Mouse (Mus musculus) hindbrain, embryonic 13.5 days (tissue): Measurements from ENCODE around the gene Fanca. TPM values are rescaled to one million over a fixed set of nuclear protein-coding genes. Genes with fewer than 3 reads are reported as not detected.

Source experiments
- ATAC-seq: fragments of 200-750 bp; cut with Nextera tagmentation; 2 replicates; pipeline ENCODE4 v1.8.0; 2017; ENCODE audit warnings: moderate TSS enrichment; ENCODE audit not compliant: low FRiP score
- H3K27ac ChIP-seq: fragments of 300-500 bp; sonication (generic); 2 replicates; pipeline ENCODE4 v1.5.1; 2015; ENCODE audit warnings: inconsistent platforms, mild to moderate bottlenecking, moderate library complexity
- H3K27me3 ChIP-seq: fragments of 300-500 bp; sonication (generic); 2 replicates; pipeline ENCODE4 v1.6.1; 2015; ENCODE audit warnings: mild to moderate bottlenecking, inconsistent platforms
- H3K36me3 ChIP-seq: fragments of 300-500 bp; sonication (generic); 2 replicates; pipeline ENCODE4 v1.6.1; 2015; ENCODE audit warnings: mild to moderate bottlenecking, inconsistent platforms
- H3K4me1 ChIP-seq: fragments of 300-500 bp; sonication (generic); replicated peaks from 2 replicates; pipeline ENCODE4 v1.6.1; 2015; ENCODE audit warnings: inconsistent platforms
- H3K4me2 ChIP-seq: fragments of 300-500 bp; sonication (generic); 2 replicates; pipeline ENCODE4 v1.6.1; 2015; ENCODE audit warnings: inconsistent platforms, mild to moderate bottlenecking, moderate library complexity
- H3K4me3 ChIP-seq: fragments of 300-500 bp; sonication (generic); 2 replicates; pipeline ENCODE4 v1.5.1; 2015; ENCODE audit warnings: mild to moderate bottlenecking, inconsistent platforms
- H3K9ac ChIP-seq: fragments of 300-500 bp; sonication (generic); 2 replicates; pipeline ENCODE4 v1.6.1; 2015; ENCODE audit warnings: mild to moderate bottlenecking, inconsistent platforms
- H3K9me3 ChIP-seq: fragments of 300-500 bp; sonication (generic); 2 replicates; pipeline ENCODE4 v1.6.1; 2016; ENCODE audit warnings: inconsistent platforms
- WGBS: fragments of 180-500 bp; shearing (Covaris S2); methylation state at CpG from one replicate; pipeline ENCODE4 v1.1.7; 2015; 5-methylcytosine and 5-hydroxymethylcytosine counted together
- polyA plus RNA-seq: library from polyadenylated mRNA; unstranded; fragments of >200 nt; fragmentation: Nextera tagmentation; extraction: Ambion mirVana; gene quantifications from 2 replicates; pipeline ENCODE4 v1.2.1, GENCODE M21; 2015

Fanca gene
- polyA plus RNA-seq, 1 experiment from 2014 or later: 7.8 TPM

DNA sequence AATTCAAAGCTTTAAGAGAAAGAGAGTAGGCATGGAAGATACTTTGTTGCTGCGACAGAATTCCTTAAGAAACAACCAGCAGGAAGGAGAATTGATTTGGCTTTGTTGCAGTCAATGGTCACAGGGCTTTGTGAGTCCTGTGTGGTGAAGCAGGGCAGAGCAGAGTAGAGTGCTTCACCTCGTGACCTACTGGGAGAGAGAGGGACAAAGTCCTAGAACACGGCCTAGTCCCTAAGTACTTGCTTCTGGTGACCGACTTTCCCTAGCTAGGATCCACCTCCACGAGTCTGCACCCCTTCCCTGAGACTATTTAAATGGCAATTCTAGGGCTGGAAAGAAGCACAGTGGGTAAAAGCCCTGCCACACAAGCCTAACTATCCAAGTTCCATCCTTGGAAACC is 11.6 kb upstream of the Fanca start:
- Histone ChIP-seq H3K27ac (no peak overlapping the region), H3K4me3 (no peak overlapping the region), H3K4me2 (no peak overlapping the region), H3K4me1 (peaks cover 34% of the 10 kb centered on the region), H3K27me3 (peaks cover 18% of the 10 kb centered on the region; the same call in 1 of the 2 replicates), H3K9me3 (no peaks in the 10 kb centered on the region), H3K36me3 (no peaks in the 10 kb centered on the region), H3K9ac (no peak overlapping the region)
- 69% methylated on average over 5 of the region's 5 CpGs for WGBS
- ATAC-seq: no peak

DNA sequence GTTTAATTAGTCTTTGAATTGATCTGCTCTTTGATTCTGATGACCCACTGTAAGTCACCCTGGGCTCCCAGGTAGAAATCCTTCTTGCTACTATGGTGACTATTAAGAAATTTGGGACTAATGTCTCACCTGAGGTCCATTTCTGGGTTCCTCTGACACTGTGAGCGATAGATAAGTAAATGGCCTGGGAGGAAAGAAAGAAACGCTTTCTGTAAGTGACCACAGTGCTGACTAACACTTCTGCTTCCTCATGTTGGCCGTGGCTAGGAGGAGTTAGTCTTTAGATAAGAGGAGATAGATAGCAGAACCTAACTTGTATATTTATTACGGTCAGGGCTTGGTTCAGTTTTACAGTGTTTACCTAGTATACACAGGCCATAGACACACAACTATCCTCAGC is 11.0 kb upstream of the Fanca start:
- no peaks in the 10 kb centered on the region for H3K36me3 ChIP-seq
- no peaks in the 10 kb centered on the region for H3K9me3 ChIP-seq
- WGBS: 86% methylated on average over 4 of the region's 4 CpGs
- no peak overlapping the region for H3K27ac ChIP-seq
- H3K4me3 ChIP-seq: no peak overlapping the region
- H3K9ac ChIP-seq: no peak overlapping the region
- no peak overlapping the region for H3K4me2 ChIP-seq
- peaks cover 28% of the 10 kb centered on the region for H3K4me1 ChIP-seq
- ATAC-seq: no peak
- H3K27me3 ChIP-seq: peaks cover 18% of the 10 kb centered on the region; the same call in 1 of the 2 replicates

DNA sequence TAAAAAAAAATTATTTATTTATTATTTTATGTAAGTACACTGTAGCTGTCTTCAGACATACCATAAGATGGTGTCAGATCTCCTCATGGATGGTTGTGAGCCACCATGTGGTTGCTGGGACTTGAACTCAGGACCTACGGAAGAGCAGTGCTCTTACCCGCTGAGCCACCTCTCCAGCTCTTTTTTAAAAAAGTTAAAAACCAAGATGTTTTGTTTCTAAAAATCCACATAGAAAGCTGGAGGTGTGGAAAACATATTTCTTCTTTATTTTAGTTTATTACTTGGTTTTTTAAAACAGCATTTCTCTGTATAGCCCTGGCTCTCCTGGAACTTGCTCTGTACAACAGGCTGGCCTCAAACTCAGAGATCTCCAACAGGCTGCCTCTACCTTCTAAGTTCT is 10.2 kb upstream of the Fanca start:
- Histone ChIP-seq H3K27me3 (peaks cover 18% of the 10 kb centered on the region; the same call in 1 of the 2 replicates), H3K36me3 (no peaks in the 10 kb centered on the region), H3K9ac (no peak overlapping the region), H3K4me3 (no peak overlapping the region), H3K9me3 (no peaks in the 10 kb centered on the region), H3K4me1 (peaks cover 20% of the 10 kb centered on the region), H3K27ac (no peak overlapping the region), H3K4me2 (no peak overlapping the region)
- ATAC-seq: no peak
- WGBS: 98% methylated on average over 2 of the region's 2 CpGs

DNA sequence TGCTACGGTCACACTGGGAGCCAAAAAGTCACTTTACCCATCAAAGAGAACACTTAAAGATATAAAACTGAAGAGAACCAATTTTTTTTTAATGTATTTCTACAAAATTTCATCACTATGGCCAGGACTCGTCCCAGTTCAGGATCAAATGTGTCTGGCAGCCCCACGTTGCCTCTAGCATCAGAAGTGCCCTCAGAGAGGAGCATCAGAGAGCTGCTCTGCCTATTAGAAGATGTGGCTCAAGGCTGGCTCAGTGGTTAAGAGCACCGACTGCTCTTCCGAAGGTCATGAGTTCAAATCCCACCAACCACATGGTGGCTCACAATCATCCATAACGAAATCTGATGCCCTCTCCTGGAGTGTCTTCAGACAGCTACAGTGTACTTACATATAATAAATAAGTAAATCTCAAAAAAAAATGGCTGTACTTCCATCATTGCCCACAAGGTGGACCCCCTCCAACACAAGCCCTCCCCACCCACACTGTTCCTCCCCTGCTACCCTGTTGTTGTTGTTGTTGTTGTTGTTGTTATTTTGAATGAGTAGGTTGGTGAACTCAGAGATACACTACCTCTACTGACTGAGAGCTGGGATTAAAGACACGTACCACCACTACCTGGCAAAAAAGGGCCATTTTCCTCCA is 1.3 kb upstream of the Fanca start:
- no peaks in the 10 kb centered on the region for H3K9me3 ChIP-seq
- H3K27me3 ChIP-seq: no peaks in the 10 kb centered on the region
- no peak overlapping the region for H3K27ac ChIP-seq
- H3K4me1 ChIP-seq: peaks cover 13% of the 10 kb centered on the region
- H3K4me2 ChIP-seq: no peak overlapping the region
- no peak for ATAC-seq
- H3K9ac ChIP-seq: no peak overlapping the region
- WGBS: 35% methylated on average over 7 of the region's 7 CpGs
- no peaks in the 10 kb centered on the region for H3K36me3 ChIP-seq
- H3K4me3 ChIP-seq: no peak overlapping the region

DNA sequence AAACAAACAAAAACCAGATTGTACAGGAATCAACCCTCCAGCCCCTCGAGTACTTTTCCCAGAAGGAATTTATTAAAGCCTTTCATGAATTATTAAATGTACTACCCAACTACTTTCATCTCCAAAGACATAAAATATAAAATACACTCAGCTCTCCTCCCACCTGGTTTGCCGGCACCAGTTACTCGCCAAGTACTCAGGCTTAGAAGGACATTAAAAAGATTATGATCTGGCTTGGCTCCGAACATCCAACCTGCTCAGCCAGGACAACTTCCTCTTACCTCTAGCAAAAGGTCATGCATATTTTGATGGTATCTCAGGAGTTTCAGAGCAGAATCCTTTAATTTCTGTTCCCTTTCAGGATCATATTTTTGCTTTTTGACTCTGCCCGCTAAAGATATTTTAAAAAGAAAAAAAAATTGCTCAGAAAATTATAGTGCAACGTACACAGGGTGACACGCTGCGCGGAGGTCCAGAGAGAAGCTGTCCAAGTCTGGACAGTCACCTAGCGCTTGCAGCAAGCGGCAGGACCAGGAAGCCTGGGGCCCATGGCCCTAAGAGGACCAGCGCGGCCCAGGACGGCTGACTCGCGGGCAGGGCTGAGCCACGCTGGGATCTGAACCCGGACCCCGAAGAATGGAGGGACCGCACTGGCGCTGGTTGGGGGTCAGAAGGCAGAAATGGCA is 452 bp downstream of the Fanca start:
- Histone ChIP-seq H3K27ac (no peak overlapping the region), H3K4me2 (peak overlapping the region; percentile 83), H3K4me3 (peak overlapping the region; percentile 53), H3K9ac (peak overlapping the region; percentile 69), H3K36me3 (no peaks in the 10 kb centered on the region), H3K9me3 (no peaks in the 10 kb centered on the region), H3K27me3 (no peaks in the 10 kb centered on the region), H3K4me1 (peaks cover 13% of the 10 kb centered on the region)
- 9% methylated on average over 21 of the region's 21 CpGs for WGBS
- ATAC-seq: peak; percentile 81

DNA sequence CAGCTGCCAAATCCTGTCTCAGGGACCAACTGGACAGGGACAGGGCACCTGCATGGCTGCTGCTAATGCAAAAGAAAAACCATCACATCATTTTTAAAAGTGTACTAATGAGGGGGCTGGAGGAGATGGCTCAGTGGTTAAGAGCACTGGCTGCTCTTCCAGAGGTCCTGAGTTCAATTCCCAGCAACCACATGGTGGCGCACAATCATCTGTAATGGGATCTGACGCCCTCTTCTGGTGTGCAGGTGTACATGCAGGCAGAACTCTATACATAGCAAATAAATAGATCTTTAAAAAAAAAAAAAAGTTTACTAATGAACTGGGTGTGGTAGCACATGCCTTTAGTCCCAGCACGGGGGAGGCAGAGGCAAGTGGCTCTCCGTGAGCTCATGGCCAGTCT is 9.6 kb downstream of the Fanca start:
- Histone ChIP-seq H3K4me2 (no peak overlapping the region), H3K9ac (no peak overlapping the region), H3K4me3 (no peak overlapping the region), H3K4me1 (no peaks in the 10 kb centered on the region), H3K27ac (no peak overlapping the region), H3K9me3 (no peaks in the 10 kb centered on the region), H3K27me3 (no peaks in the 10 kb centered on the region), H3K36me3 (peaks cover 10% of the 10 kb centered on the region)
- ATAC-seq: no peak
- WGBS: 74% methylated on average over 4 of the region's 4 CpGs

DNA sequence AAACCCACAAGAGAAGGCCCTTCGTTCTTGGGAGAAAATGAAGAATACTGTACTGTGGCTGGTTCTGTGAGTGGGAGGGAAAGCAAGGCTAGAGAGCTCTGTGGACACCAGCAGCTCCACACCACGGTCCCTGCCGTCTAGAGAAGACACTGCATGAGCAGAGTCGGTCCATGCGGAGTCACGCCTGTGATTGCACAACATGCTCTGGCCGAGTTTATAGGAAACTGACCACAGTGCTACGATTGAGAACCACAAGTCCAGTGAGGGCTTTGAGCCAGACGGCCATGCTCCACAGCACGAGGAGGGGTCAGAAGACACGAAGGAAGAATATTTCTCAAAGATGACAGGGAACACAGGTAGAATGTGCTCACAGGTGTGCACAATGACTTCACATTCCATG is 20.1 kb downstream of the Fanca start:
- Histone ChIP-seq H3K27me3 (no peaks in the 10 kb centered on the region), H3K36me3 (0 out of 2 replicates have a peak, but pooled peaks cover 4% of the 10 kb centered on the region), H3K27ac (no peak overlapping the region), H3K4me3 (no peak overlapping the region), H3K4me1 (no peaks in the 10 kb centered on the region), H3K9me3 (no peaks in the 10 kb centered on the region), H3K4me2 (no peak overlapping the region), H3K9ac (no peak overlapping the region)
- no peak for ATAC-seq
- WGBS: 93% methylated on average over 11 of the region's 11 CpGs

DNA sequence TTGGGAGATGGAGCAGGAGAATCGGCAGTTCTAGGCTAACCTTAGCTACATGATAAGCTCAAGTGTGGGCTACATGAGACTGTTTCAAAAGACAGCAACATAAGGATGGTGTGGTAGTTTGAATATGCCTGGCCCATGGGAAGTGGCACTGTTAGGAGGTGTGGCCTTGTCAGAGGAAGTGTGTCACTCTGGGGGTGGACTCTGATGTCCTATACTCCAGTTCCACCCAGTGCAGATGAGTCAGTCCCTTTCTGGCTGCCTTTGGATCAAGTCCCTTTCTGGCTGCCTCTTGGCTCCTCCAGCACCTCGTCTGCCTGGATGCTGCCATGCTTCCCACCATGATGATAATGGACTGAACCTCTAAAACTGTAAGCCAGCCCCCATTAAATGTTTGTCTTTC is 25.6 kb downstream of the Fanca start:
- Histone ChIP-seq H3K27me3 (no peaks in the 10 kb centered on the region), H3K4me1 (no peaks in the 10 kb centered on the region), H3K4me2 (no peak overlapping the region), H3K27ac (no peak overlapping the region), H3K9ac (no peak overlapping the region), H3K9me3 (no peaks in the 10 kb centered on the region), H3K4me3 (no peak overlapping the region), H3K36me3 (peaks cover 7% of the 10 kb centered on the region)
- ATAC-seq: no peak
- WGBS: 89% methylated on average over 2 of the region's 2 CpGs

DNA sequence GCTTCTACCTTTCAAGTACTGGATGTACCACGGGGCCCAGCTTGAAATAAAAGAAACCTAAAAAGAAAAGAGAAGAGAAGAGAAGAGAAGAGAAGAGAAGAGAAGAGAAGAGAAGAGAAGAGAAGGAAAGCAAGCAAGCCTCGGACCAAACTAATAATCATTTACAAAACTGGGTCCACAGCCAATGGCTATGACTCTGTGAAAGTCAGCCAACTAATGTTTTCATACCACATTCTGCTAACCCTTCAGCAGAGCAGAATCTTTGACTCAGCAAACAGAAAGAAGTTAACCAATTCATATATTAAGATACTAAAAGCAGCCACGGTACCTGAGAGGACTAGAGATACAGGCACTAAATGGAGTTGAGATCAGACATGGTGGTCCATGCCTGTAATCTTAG is 26.1 kb downstream of the Fanca start:
- Histone ChIP-seq H3K9me3 (no peaks in the 10 kb centered on the region), H3K4me1 (no peaks in the 10 kb centered on the region), H3K9ac (no peak overlapping the region), H3K27me3 (no peaks in the 10 kb centered on the region), H3K27ac (no peak overlapping the region), H3K4me2 (no peak overlapping the region), H3K4me3 (no peak overlapping the region), H3K36me3 (peaks cover 7% of the 10 kb centered on the region)
- 93% methylated on average over 3 of the region's 3 CpGs for WGBS
- no peak for ATAC-seq

DNA sequence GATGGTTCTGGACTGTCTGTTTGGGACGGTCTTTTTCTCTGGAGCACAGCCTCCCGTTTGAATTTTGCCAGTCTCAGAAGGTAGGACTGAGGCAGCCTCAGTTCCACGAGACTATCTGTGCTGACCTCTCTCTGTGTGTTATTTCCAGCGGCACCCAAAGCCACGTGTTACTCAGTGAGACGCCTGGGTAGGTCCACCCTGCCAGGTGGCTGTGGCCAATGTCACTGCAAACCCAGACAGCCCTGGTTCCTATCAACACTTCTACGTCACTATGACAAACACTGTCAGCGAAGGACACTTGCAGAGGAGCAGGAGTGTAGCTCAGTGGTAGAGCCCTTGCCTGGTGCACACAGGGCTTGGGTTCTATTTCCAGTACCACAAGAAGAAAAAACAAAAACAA is 26.7 kb downstream of the Fanca start:
- H3K27ac ChIP-seq: no peak overlapping the region
- H3K27me3 ChIP-seq: no peaks in the 10 kb centered on the region
- H3K4me1 ChIP-seq: no peaks in the 10 kb centered on the region
- no peak overlapping the region for H3K4me2 ChIP-seq
- peaks cover 7% of the 10 kb centered on the region for H3K36me3 ChIP-seq
- no peak overlapping the region for H3K9ac ChIP-seq
- WGBS: 90% methylated on average over 8 of the region's 8 CpGs
- no peak overlapping the region for H3K4me3 ChIP-seq
- H3K9me3 ChIP-seq: no peaks in the 10 kb centered on the region
- no peak for ATAC-seq

DNA sequence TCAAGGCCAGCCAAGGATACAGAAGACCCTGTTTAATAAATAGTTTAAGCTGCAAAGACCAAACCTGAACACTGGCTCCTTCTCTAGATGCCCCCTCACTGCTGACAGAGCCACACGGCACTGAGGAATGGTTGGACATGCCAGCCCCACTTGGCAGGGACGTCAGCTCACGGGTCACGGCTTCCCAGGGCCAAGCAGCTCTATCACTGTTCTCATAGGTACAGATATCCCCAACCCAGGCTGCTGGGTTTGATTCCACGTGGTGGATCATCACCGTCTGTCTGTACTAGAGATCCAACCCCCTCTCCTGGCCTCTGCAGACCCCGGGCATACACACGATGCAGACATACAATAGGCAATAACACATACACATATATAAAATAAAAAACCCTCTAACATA is 27.7 kb downstream of the Fanca start:
- Histone ChIP-seq H3K4me2 (no peak overlapping the region), H3K27me3 (no peaks in the 10 kb centered on the region), H3K27ac (no peak overlapping the region), H3K9ac (no peak overlapping the region), H3K4me1 (no peaks in the 10 kb centered on the region), H3K36me3 (peaks cover 3% of the 10 kb centered on the region), H3K4me3 (no peak overlapping the region), H3K9me3 (no peaks in the 10 kb centered on the region)
- no peak for ATAC-seq
- WGBS: 95% methylated on average over 8 of the region's 8 CpGs

DNA sequence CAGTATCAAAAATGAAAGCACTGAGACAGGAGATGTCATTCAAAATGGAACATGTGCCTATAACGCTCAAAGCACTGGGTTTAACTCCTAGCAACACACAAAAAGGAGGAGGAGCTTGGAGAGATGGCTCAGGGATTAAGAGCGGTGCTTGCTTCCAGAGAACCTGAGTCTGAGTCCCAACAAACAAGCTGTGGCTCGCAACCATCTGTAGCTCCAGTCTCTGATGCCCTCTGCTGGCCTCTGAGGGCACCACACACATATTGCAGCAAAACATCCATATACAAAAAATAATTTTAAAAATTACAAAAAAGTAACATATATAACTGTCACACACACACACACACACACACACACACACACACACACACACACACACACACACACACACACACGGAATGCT is 28.2 kb downstream of the Fanca start:
- Histone ChIP-seq H3K9me3 (no peaks in the 10 kb centered on the region), H3K4me3 (no peak overlapping the region), H3K27ac (no peak overlapping the region), H3K4me2 (no peak overlapping the region), H3K9ac (no peak overlapping the region), H3K36me3 (peaks cover 3% of the 10 kb centered on the region), H3K27me3 (no peaks in the 10 kb centered on the region), H3K4me1 (no peaks in the 10 kb centered on the region)
- ATAC-seq: no peak
- 81% methylated on average over 3 of the region's 4 CpGs for WGBS

DNA sequence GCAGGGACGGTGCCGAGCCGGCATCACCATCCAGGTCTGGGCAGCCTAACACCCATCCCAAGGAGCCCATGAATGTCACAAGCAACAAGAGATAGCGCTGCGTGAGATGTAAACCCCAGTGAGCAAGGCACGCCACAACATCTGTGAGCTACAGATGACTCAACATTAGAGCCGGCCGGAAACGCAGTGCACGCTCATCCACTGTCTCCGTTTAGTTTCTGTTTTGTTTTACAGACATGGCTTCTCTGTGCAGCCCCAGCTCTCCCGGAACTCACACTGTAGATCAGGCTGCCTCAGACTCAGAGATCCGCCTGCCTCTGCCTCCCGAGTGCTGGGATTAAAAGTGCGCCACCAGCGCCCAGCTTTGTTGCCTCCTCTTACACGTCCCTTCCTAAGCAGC is 31.0 kb downstream of the Fanca start:
- ATAC-seq: no peak
- H3K27me3 ChIP-seq: no peaks in the 10 kb centered on the region
- 97% methylated on average over 17 of the region's 17 CpGs for WGBS
- H3K9me3 ChIP-seq: no peaks in the 10 kb centered on the region
- no peak overlapping the region; the same call in 1 of the 2 replicates for H3K9ac ChIP-seq
- no peak overlapping the region for H3K27ac ChIP-seq
- no peak overlapping the region for H3K4me2 ChIP-seq
- H3K4me1 ChIP-seq: no peaks in the 10 kb centered on the region
- no peak overlapping the region for H3K4me3 ChIP-seq
- H3K36me3 ChIP-seq: peaks cover 3% of the 10 kb centered on the region
